9 mouse cellular contexts compared by ENCODE assay signal in genomic region chr6:92414478-92415404, GRCm38 (mm10).
DNase-seq lines count a peak whose midpoint lies in the region; ATAC-seq and TF ChIP-seq lines count a peak whose summit lies in the region.
"Had no signal": no experiment of that assay in that cellular context is flagged by ENCODE, and none has a peak within 500 bp of the region (broad histone marks: within the 10 kb centered on the region; RNA-seq: fewer than 3 reads in every experiment).

No protein-coding gene starts in this region.

- TF ChIP-seq POLR2A in olfactory bulb, adult 2 months (IDR thresholded peaks at IDR 0.05; ENCODE audit: insufficient read depth, low read depth, low read length) = no peak

- H3K4me2 ChIP-seq in embryonic facial prominence, embryonic 11.5 days (ENCODE audit: low read depth, low read length) = no peak overlapping the region
- H3K4me2 ChIP-seq: liver, embryonic 11.5 days had no signal

- no peak overlapping the region for H3K27ac ChIP-seq in embryonic facial prominence, embryonic 11.5 days (replicated peaks; ENCODE audit: low read depth, low read length)
- H3K27ac ChIP-seq in limb, embryonic 10.5 days = peak overlapping the region; percentile 61
- peak overlapping the region; percentile 74; the same call in 1 of the 2 replicates for H3K27ac ChIP-seq in olfactory bulb, adult 2 months (ENCODE audit: insufficient read depth, low read depth, low read length)

- 62% methylated on average over 8 of the region's 8 CpGs for WGBS in embryonic facial prominence, embryonic 11.5 days
- 44% methylated on average over 8 of the region's 8 CpGs for WGBS in limb, embryonic 10.5 days
- WGBS in olfactory bulb, adult 2 months = 37% methylated on average over 8 of the region's 8 CpGs

- no peak overlapping the region for H3K9ac ChIP-seq in embryonic facial prominence, embryonic 11.5 days (replicated peaks; ENCODE audit: low read length)

- H3K27me3 ChIP-seq in embryonic facial prominence, embryonic 11.5 days (ENCODE audit: control insufficient read depth, insufficient read depth, low read length) = no peaks in the 10 kb centered on the region
- no peaks in the 10 kb centered on the region for H3K27me3 ChIP-seq in limb, embryonic 10.5 days (ENCODE audit: low read depth, poor library complexity, severe bottlenecking)

- no peaks in the 10 kb centered on the region for H3K4me1 ChIP-seq in embryonic facial prominence, embryonic 11.5 days (ENCODE audit: control insufficient read depth, insufficient read depth, low read length)
- peaks cover 21% of the 10 kb centered on the region for H3K4me1 ChIP-seq in limb, embryonic 10.5 days
- H3K4me1 ChIP-seq in olfactory bulb, adult 2 months (ENCODE audit: control insufficient read depth, insufficient read depth, low read length) = peaks cover 16% of the 10 kb centered on the region

- 0 out of 2 replicates have a peak, but pooled peaks have one; percentile 39 for ATAC-seq in embryonic facial prominence, embryonic 11.5 days (replicated peaks; ENCODE audit: insufficient number of reproducible peaks, low FRiP score, low TSS enrichment, low read depth)

- H3K4me3 ChIP-seq in embryonic facial prominence, embryonic 11.5 days (ENCODE audit: low read depth, low read length) = no peak overlapping the region
- no peak overlapping the region for H3K4me3 ChIP-seq in limb, embryonic 10.5 days
- H3K4me3 ChIP-seq in olfactory bulb, adult 2 months (ENCODE audit: insufficient read depth, low read depth, low read length) = no peak overlapping the region

- peak; percentile 19 for DNase-seq in heart, postnatal 4 days
- no peak for DNase-seq in heart, adult 9 months (ENCODE audit: low spot score in 2 of 2)
- peak; percentile 67 for DNase-seq in embryonic facial prominence, embryonic 11.5 days (ENCODE audit: low spot score)
- peak; percentile 36 for DNase-seq in limb, embryonic 10.5 days (ENCODE audit: low spot score)
- DNase-seq in T-cell, adult 2 months (ENCODE audit: low spot score) = no peak
- no peak for DNase-seq in right cerebral cortex, postnatal 14 days
- DNase-seq in adrenal gland, adult (ENCODE audit: inconsistent age in 2 of 2, low spot score in 1 of 2) = no peak

- H3K36me3 ChIP-seq in embryonic facial prominence, embryonic 11.5 days (replicated peaks; ENCODE audit: control insufficient read depth, insufficient read depth, low read depth, low read length) = no peaks in the 10 kb centered on the region
- peaks cover 15% of the 10 kb centered on the region for H3K36me3 ChIP-seq in limb, embryonic 10.5 days

- H3K9me3 ChIP-seq in embryonic facial prominence, embryonic 11.5 days (replicated peaks; ENCODE audit: control insufficient read depth, low read length) = no peaks in the 10 kb centered on the region
- H3K9me3 ChIP-seq in limb, embryonic 10.5 days (replicated peaks) = no peaks in the 10 kb centered on the region

- TF ChIP-seq CTCF in olfactory bulb, adult 2 months (IDR thresholded peaks at IDR 0.05; ENCODE audit: insufficient read depth, low read depth, low read length) = no peak

Comparison
In these comparisons a context has a peak if more than half of its experiments do, and no peak if none do; other contexts are left out.
1. DNase-seq: peak in heart, postnatal 4 days (single experiment), embryonic facial prominence, embryonic 11.5 days (single experiment) and limb, embryonic 10.5 days (single experiment); none in heart, adult 9 months (0 of 2), T-cell, adult 2 months (single experiment), right cerebral cortex, postnatal 14 days (single experiment) and adrenal gland, adult (0 of 2).